Mouse (Mus musculus) cerebellum, postnatal 4 days (tissue): ENCODE measurements around the gene Dnajc2.

ENCODE experiments used
- DNase-seq, 2 experiments: peaks; one replicate each; pipeline ENCODE4 v3.0.0; 2022; ENCODE audit warnings: low spot score in 2 of 2, mixed read lengths in 1 of 2

Gene Dnajc2

GRCm38 (mm10) chr5:21785053-21785452 is at the start of gene Dnajc2, which contains the start of gene Psmc2:
Dnajc2 (minus strand) TSS chr5:21785251.
Psmc2 (plus strand) TSS chr5:21785283.
- DNase-seq = peak; percentile 75 to 90

- DNase-seq = no peak
Observed at GRCm38 (mm10) chr5:21831761-21832160, 46.7 kb upstream of the Dnajc2 start.

- no peak for DNase-seq
Observed at GRCm38 (mm10) chr5:21828855-21829254, 43.8 kb upstream of the Dnajc2 start.

- DNase-seq = no peak
Observed at GRCm38 (mm10) chr5:21827643-21828042, 42.6 kb upstream of the Dnajc2 start.

- DNase-seq = no peak
Observed at GRCm38 (mm10) chr5:21826370-21826769, 41.3 kb upstream of the Dnajc2 start.

- DNase-seq = peak in 1 of 2 experiments; percentile 60
Observed at GRCm38 (mm10) chr5:21813994-21814393, 28.9 kb upstream of the Dnajc2 start.

- DNase-seq = no peak
Observed at GRCm38 (mm10) chr5:21810924-21811323, 25.9 kb upstream of the Dnajc2 start.

- no peak for DNase-seq
Observed at GRCm38 (mm10) chr5:21804837-21805236, 19.8 kb upstream of the Dnajc2 start.

GRCm38 (mm10) chr5:21803691-21804188 is 18.7 kb upstream of the Dnajc2 start:
- no peak for DNase-seq

- DNase-seq = no peak
Observed at GRCm38 (mm10) chr5:21802907-21803306, 17.9 kb upstream of the Dnajc2 start.

GRCm38 (mm10) chr5:21792166-21792565 is 7.1 kb upstream of the Dnajc2 start:
- DNase-seq = no peak

GRCm38 (mm10) chr5:21789061-21789460 is 4.0 kb upstream of the Dnajc2 start:
- DNase-seq = no peak

GRCm38 (mm10) chr5:21787186-21788105 is 2.4 kb upstream of the Dnajc2 start:
- DNase-seq = no peak

GRCm38 (mm10) chr5:21786258-21787185 is 1.5 kb upstream of the Dnajc2 start:
- peak; percentile 91 to 93 for DNase-seq

- DNase-seq = no peak
Observed at GRCm38 (mm10) chr5:21785776-21786175, 725 bp upstream of the Dnajc2 start.

- DNase-seq = no peak
Observed at GRCm38 (mm10) chr5:21784161-21785052, 644 bp downstream of the Dnajc2 start.

GRCm38 (mm10) chr5:21776491-21776890 is 8.6 kb downstream of the Dnajc2 start:
- DNase-seq = no peak

- DNase-seq = no peak
Observed at GRCm38 (mm10) chr5:21769841-21770240, 15.2 kb downstream of the Dnajc2 start.

- no peak for DNase-seq
Observed at GRCm38 (mm10) chr5:21768506-21768905, 16.5 kb downstream of the Dnajc2 start.

GRCm38 (mm10) chr5:21745966-21746365 is 39.1 kb downstream of the Dnajc2 start:
- DNase-seq = no peak

GRCm38 (mm10) chr5:21744651-21745050 is 40.4 kb downstream of the Dnajc2 start:
- no peak for DNase-seq
